Mouse (Mus musculus): Measurements from ENCODE around the gene Cmss1. TPM values are rescaled to one million over a fixed set of nuclear protein-coding genes. Genes with fewer than 3 reads are reported as not detected.
A peak's percentile ranks its signal among the peaks of the same experiment; 100 is the strongest.

Cmss1 gene
- polyA plus RNA-seq, 1 experiment = 36.3 TPM

DNA sequence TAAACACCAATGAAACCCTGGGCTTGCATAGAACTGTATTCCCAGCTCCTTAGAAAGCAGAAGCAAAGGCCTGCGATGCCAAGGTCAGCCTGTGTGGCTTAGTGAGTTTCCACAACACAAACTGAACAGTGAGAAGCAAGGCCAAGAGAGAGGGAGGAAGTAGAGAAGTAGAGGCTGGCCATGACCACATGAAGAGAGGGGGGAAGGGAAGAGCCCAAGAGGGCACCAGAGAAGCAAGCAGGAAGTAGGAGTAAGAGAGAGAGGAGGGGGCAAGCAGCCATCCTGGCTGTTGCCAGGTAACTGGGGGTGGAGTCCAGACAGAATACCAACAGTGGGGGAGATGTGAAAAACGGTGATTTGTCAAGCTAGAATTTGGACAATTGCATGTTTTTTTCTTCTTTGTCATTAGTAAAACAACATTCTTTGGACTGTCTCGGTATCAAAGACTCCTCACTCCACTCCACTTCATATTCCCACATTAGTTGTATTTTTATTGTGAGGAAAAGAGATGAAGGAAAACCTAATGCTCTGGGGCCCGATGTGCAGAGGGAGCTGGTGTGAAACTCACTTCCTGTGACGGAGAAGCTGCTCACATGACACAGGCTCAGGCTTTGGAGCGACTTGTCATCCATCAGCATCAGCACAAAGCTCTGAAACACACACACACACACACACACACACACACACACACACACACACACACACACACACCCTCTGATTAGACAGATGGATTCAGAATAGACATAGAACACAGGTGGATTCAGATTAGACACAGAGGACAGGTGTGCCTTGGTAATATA, 183.5 kb downstream of the Cmss1 start:
- H3K4me1 ChIP-seq = peaks cover 38% of the 10 kb centered on the region
- TF ChIP-seq GATA1 (IDR thresholded peaks at IDR 0.05; ENCODE audit: borderline replicate concordance, low read length) (no peak), FLI1 (IDR thresholded peaks at IDR 0.05; ENCODE audit: low read length) (no peak)
- H3K27me3 ChIP-seq (replicated peaks) = no peaks in the 10 kb centered on the region
- no peak overlapping the region for H3K4me3 ChIP-seq (replicated peaks)
- no peaks in the 10 kb centered on the region for H3K9me3 ChIP-seq
- H3K36me3 ChIP-seq (replicated peaks; ENCODE audit: low read length) = no peaks in the 10 kb centered on the region

GRCm38 (mm10) chr16:57421680-57422417, 184.8 kb downstream of the Cmss1 start:
- H3K4me1 ChIP-seq = peaks cover 34% of the 10 kb centered on the region
- no peak overlapping the region for H3K4me3 ChIP-seq (replicated peaks)
- H3K36me3 ChIP-seq (replicated peaks; ENCODE audit: low read length) = no peaks in the 10 kb centered on the region
- no peaks in the 10 kb centered on the region for H3K27me3 ChIP-seq (replicated peaks)
- TF ChIP-seq GATA1 (IDR thresholded peaks at IDR 0.05; ENCODE audit: borderline replicate concordance, low read length) (no peak), FLI1 (IDR thresholded peaks at IDR 0.05; ENCODE audit: low read length) (no peak)
- H3K9me3 ChIP-seq = no peaks in the 10 kb centered on the region

- Histone ChIP-seq H3K4me1 (peaks cover 34% of the 10 kb centered on the region), H3K36me3 (replicated peaks; ENCODE audit: low read length) (no peaks in the 10 kb centered on the region), H3K4me3 (replicated peaks) (no peak overlapping the region), H3K9me3 (no peaks in the 10 kb centered on the region), H3K27me3 (replicated peaks) (peaks cover 2% of the 10 kb centered on the region)
- TF ChIP-seq FLI1 (IDR thresholded peaks at IDR 0.05; ENCODE audit: low read length) = no peak
- no peak for TF ChIP-seq GATA1 (IDR thresholded peaks at IDR 0.05; ENCODE audit: borderline replicate concordance, low read length)
Measured at GRCm38 (mm10) chr16:57420773-57421556, 185.7 kb downstream of the Cmss1 start.

DNA sequence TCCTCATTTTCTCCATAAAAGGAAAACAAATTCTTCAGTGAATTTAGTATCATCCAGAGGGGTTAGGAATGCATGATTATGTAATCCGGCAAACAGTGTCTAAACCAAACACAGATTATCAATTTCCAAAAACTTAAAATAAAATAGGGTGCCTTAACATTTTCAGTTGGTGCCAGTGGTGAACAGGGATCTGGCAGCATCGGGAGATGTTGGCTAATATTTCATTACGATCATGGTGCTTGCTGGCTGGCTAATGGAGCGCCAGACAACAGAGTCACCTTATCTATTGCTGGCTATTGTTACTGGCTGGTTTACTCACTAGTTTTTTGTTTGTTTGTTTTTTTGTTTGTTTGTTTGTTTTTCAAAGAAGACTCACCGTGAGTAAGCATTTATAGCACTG, 186.8 kb downstream of the Cmss1 start:
- Histone ChIP-seq H3K36me3 (replicated peaks; ENCODE audit: low read length) (no peaks in the 10 kb centered on the region), H3K9me3 (peaks cover 6% of the 10 kb centered on the region; the same call in 1 of the 2 replicates)

DNA sequence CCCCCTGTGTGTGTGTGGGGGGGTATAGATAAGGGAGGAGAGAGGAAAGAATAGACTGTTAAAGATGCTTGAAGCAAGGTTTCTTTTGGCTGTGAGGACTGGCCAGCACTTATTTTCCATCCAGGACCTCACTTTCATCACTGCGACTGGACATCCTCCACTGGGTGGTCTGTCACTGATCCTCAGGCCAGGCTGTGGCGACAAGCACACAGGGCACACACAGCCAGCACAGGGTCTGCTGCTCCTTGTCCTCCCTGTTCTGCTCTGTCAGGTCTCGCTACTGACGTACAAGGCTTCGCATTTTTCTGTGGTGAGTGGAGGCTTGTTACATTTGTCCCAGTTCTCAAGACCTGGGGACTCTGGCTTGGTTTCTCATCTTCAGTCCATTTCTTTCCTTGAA, 187.3 kb downstream of the Cmss1 start:
- peaks cover 10% of the 10 kb centered on the region; the same call in 1 of the 2 replicates for H3K9me3 ChIP-seq
- TF ChIP-seq GATA1 (IDR thresholded peaks at IDR 0.05; ENCODE audit: borderline replicate concordance, low read length) (no peak), FLI1 (IDR thresholded peaks at IDR 0.05; ENCODE audit: low read length) (no peak)

More for the DNA sequence above, 186.8 kb downstream of the Cmss1 start:
- Histone ChIP-seq H3K4me3 (replicated peaks) (no peak overlapping the region), H3K27me3 (replicated peaks) (peaks cover 2% of the 10 kb centered on the region), H3K4me1 (peaks cover 31% of the 10 kb centered on the region)
- TF ChIP-seq GATA1 (IDR thresholded peaks at IDR 0.05; ENCODE audit: borderline replicate concordance, low read length) (no peak), FLI1 (IDR thresholded peaks at IDR 0.05; ENCODE audit: low read length) (no peak)

GRCm38 (mm10) chr16:57417955-57418354, 188.7 kb downstream of the Cmss1 start:
- H3K27me3 ChIP-seq (replicated peaks) = peaks cover 2% of the 10 kb centered on the region
- H3K4me3 ChIP-seq (replicated peaks) = no peak overlapping the region
- TF ChIP-seq FLI1 (IDR thresholded peaks at IDR 0.05; ENCODE audit: low read length) (no peak), GATA1 (IDR thresholded peaks at IDR 0.05; ENCODE audit: borderline replicate concordance, low read length) (no peak)
- peaks cover 25% of the 10 kb centered on the region for H3K4me1 ChIP-seq
- H3K36me3 ChIP-seq (replicated peaks; ENCODE audit: low read length) = no peaks in the 10 kb centered on the region
- H3K9me3 ChIP-seq = peaks cover 10% of the 10 kb centered on the region; the same call in 1 of the 2 replicates

More for the DNA sequence above, 187.3 kb downstream of the Cmss1 start:
- peak overlapping the region; percentile 64 for H3K4me3 ChIP-seq (replicated peaks)
- no peaks in the 10 kb centered on the region for H3K36me3 ChIP-seq (replicated peaks; ENCODE audit: low read length)
- peaks cover 31% of the 10 kb centered on the region for H3K4me1 ChIP-seq
- peaks cover 2% of the 10 kb centered on the region for H3K27me3 ChIP-seq (replicated peaks)

GRCm38 (mm10) chr16:57417017-57417416, 189.6 kb downstream of the Cmss1 start:
- peaks cover 18% of the 10 kb centered on the region for H3K4me1 ChIP-seq
- H3K36me3 ChIP-seq (replicated peaks; ENCODE audit: low read length) = no peaks in the 10 kb centered on the region
- peaks cover 2% of the 10 kb centered on the region for H3K27me3 ChIP-seq (replicated peaks)
- no peak overlapping the region for H3K4me3 ChIP-seq (replicated peaks)
- TF ChIP-seq GATA1 (IDR thresholded peaks at IDR 0.05; ENCODE audit: borderline replicate concordance, low read length) = no peak
- TF ChIP-seq FLI1 (IDR thresholded peaks at IDR 0.05; ENCODE audit: low read length) = no peak
- H3K9me3 ChIP-seq = peaks cover 10% of the 10 kb centered on the region; the same call in 1 of the 2 replicates

- H3K4me3 ChIP-seq (replicated peaks) = no peak overlapping the region
- H3K9me3 ChIP-seq = peaks cover 10% of the 10 kb centered on the region; the same call in 1 of the 2 replicates
- peaks cover 2% of the 10 kb centered on the region for H3K27me3 ChIP-seq (replicated peaks)
- H3K36me3 ChIP-seq (replicated peaks; ENCODE audit: low read length) = no peaks in the 10 kb centered on the region
- TF ChIP-seq GATA1 (IDR thresholded peaks at IDR 0.05; ENCODE audit: borderline replicate concordance, low read length) (no peak), FLI1 (IDR thresholded peaks at IDR 0.05; ENCODE audit: low read length) (no peak)
- peaks cover 9% of the 10 kb centered on the region for H3K4me1 ChIP-seq
Measured at GRCm38 (mm10) chr16:57416049-57416448, 190.6 kb downstream of the Cmss1 start.

DNA sequence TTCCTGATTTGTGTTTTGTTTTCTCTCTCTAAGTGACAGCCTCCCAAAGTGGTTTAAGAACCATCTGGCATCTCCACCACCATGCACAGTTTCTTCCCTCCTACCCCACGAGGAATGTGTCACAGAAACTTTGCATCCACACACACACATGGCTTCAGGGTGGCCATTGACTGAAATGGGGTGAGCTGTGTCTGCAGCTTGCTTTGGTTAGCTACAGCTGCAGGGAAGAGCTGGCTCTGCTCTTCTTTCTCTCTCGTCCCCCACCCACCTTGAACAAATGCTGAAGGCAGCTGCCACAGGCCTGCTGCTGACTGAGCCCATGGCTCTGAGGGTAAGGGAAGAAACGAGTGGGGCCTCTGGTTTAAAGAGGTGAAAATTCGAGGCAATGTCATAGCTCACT, 193.9 kb downstream of the Cmss1 start:
- H3K9me3 ChIP-seq = peaks cover 10% of the 10 kb centered on the region; the same call in 1 of the 2 replicates
- no peaks in the 10 kb centered on the region for H3K36me3 ChIP-seq (replicated peaks; ENCODE audit: low read length)
- H3K27me3 ChIP-seq (replicated peaks) = peaks cover 2% of the 10 kb centered on the region
- H3K4me3 ChIP-seq (replicated peaks) = no peak overlapping the region
- no peaks in the 10 kb centered on the region for H3K4me1 ChIP-seq
- no peak for TF ChIP-seq GATA1 (IDR thresholded peaks at IDR 0.05; ENCODE audit: borderline replicate concordance, low read length)
- no peak for TF ChIP-seq FLI1 (IDR thresholded peaks at IDR 0.05; ENCODE audit: low read length)

Measured in megakaryocyte, embryonic 14.5 days (primary cell).